Mouse (Mus musculus) testis, adult 2 months (tissue): Measurements from ENCODE around the gene Man2b1. TPM values are rescaled to one million over a fixed set of nuclear protein-coding genes. Genes with fewer than 3 reads are reported as not detected.
"Not testable (repeated sequence)": the region's sequence is repeated elsewhere in the genome, so short reads cannot be mapped to it uniquely, and the experiment has no call there.

Experiments used
- H3K27ac ChIP-seq: fragments of 200-500 bp; 2 replicates; pipeline ENCODE4 v1.5.1; 2012; ENCODE audit warnings: low read depth, low read length; ENCODE audit not compliant: control insufficient read depth, insufficient read depth
- H3K27me3 ChIP-seq: fragments of 200-500 bp; 2 replicates; pipeline ENCODE4 v1.6.1; 2012; ENCODE audit warnings: mild to moderate bottlenecking, low read length, moderate library complexity; ENCODE audit not compliant: control insufficient read depth, insufficient read depth
- H3K36me3 ChIP-seq: fragments of 200-500 bp; 2 replicates; pipeline ENCODE4 v1.6.1; 2012; ENCODE audit warnings: mild to moderate bottlenecking, low read length; ENCODE audit not compliant: control insufficient read depth, insufficient read depth
- H3K4me1 ChIP-seq: fragments of 200-500 bp; 2 replicates; pipeline ENCODE4 v1.6.1; 2012; ENCODE audit warnings: low read length; ENCODE audit not compliant: control insufficient read depth, insufficient read depth
- H3K4me3 ChIP-seq: fragments of 200-500 bp; 2 replicates; pipeline ENCODE4 v1.5.1; 2012; ENCODE audit warnings: low read depth, mild to moderate bottlenecking, low read length, moderate library complexity, mixed read lengths; ENCODE audit not compliant: control insufficient read depth
- CTCF ChIP-seq: fragments of 200-500 bp; IDR thresholded peaks from 2 replicates; pipeline ENCODE4 v1.5.1; 2012; ENCODE audit warnings: low read depth, mild to moderate bottlenecking, inconsistent platforms, low read length, moderate library complexity; ENCODE audit not compliant: control insufficient read depth, insufficient read depth, insufficient replicate concordance
- POLR2A ChIP-seq: fragments of 200-500 bp; IDR thresholded peaks from 2 replicates; pipeline ENCODE4 v1.6.1; 2012; ENCODE audit warnings: low read depth, mild to moderate bottlenecking, inconsistent platforms, low read length, moderate library complexity; ENCODE audit not compliant: control insufficient read depth
- polyA plus RNA-seq: library from polyadenylated mRNA; depleted of rRNA; stranded (reverse); fragments of >200 nt; gene quantifications from 2 replicates; pipeline ENCODE4 v1.2.3, GENCODE M21; 2012

Gene Man2b1
- polyA plus RNA-seq, 1 experiment, result 19.3 TPM

- H3K27ac ChIP-seq, result no peak overlapping the region
- H3K4me3 ChIP-seq, result no peak overlapping the region
- no peaks in the 10 kb centered on the region; the same call in 1 of the 2 replicates for H3K36me3 ChIP-seq
- H3K4me1 ChIP-seq, result peaks cover under 1% of the 10 kb centered on the region; the same call in 1 of the 2 replicates
- no peaks in the 10 kb centered on the region for H3K27me3 ChIP-seq
- TF ChIP-seq CTCF, result no peak
- TF ChIP-seq POLR2A, result no peak
Measured at GRCm38 (mm10) chr8:85096850-85097249, 13.8 kb downstream of the Man2b1 start.

- no peaks in the 10 kb centered on the region for H3K4me1 ChIP-seq
- TF ChIP-seq POLR2A, result no peak
- no peak for TF ChIP-seq CTCF
Measured at GRCm38 (mm10) chr8:85100076-85100665, 17.1 kb downstream of the Man2b1 start.

GRCm38 (mm10) chr8:85113241-85113640, 30.2 kb downstream of the Man2b1 start:
- Histone ChIP-seq H3K27me3 (no peaks in the 10 kb centered on the region), H3K36me3 (no peaks in the 10 kb centered on the region), H3K4me1 (peaks cover 6% of the 10 kb centered on the region), H3K27ac (no peak overlapping the region), H3K4me3 (no peak overlapping the region)
- no peak for TF ChIP-seq POLR2A

More at GRCm38 (mm10) chr8:85100076-85100665, 17.1 kb downstream of the Man2b1 start:
- Histone ChIP-seq H3K36me3 (no peaks in the 10 kb centered on the region; the same call in 1 of the 2 replicates), H3K27me3 (no peaks in the 10 kb centered on the region), H3K27ac (no peak overlapping the region), H3K4me3 (no peak overlapping the region)

GRCm38 (mm10) chr8:85115501-85115900, 32.4 kb downstream of the Man2b1 start:
- Histone ChIP-seq H3K36me3 (no peaks in the 10 kb centered on the region), H3K27ac (no peak overlapping the region), H3K4me3 (no peak overlapping the region), H3K4me1 (peaks cover 6% of the 10 kb centered on the region), H3K27me3 (no peaks in the 10 kb centered on the region)
- TF ChIP-seq CTCF (no peak), POLR2A (no peak)

GRCm38 (mm10) chr8:85116984-85117383, 33.9 kb downstream of the Man2b1 start:
- no peaks in the 10 kb centered on the region for H3K27me3 ChIP-seq
- TF ChIP-seq POLR2A (no peak), CTCF (no peak)
- no peak overlapping the region for H3K4me3 ChIP-seq
- no peak overlapping the region for H3K27ac ChIP-seq
- H3K4me1 ChIP-seq, result peaks cover 5% of the 10 kb centered on the region
- no peaks in the 10 kb centered on the region for H3K36me3 ChIP-seq

- Histone ChIP-seq H3K27ac (no peak overlapping the region), H3K36me3 (no peaks in the 10 kb centered on the region), H3K4me3 (peak overlapping the region; percentile 79), H3K4me1 (no peaks in the 10 kb centered on the region), H3K27me3 (no peaks in the 10 kb centered on the region)
- no peak for TF ChIP-seq CTCF
- TF ChIP-seq POLR2A, result no peak
Measured at GRCm38 (mm10) chr8:85119052-85119981, 36.2 kb downstream of the Man2b1 start.

GRCm38 (mm10) chr8:85120251-85120650, 37.2 kb downstream of the Man2b1 start:
- H3K27me3 ChIP-seq, H3K4me3 ChIP-seq, H3K36me3 ChIP-seq, H3K4me1 ChIP-seq, H3K27ac ChIP-seq: not testable (repeated sequence)

- no peaks in the 10 kb centered on the region for H3K36me3 ChIP-seq
- H3K4me3 ChIP-seq, result no peak within 1 kb of the TSS
- no peak for TF ChIP-seq POLR2A
- no peak for TF ChIP-seq CTCF
- H3K27me3 ChIP-seq, result no peaks in the 10 kb centered on the region
- H3K4me1 ChIP-seq, result no peaks in the 10 kb centered on the region
- H3K27ac ChIP-seq, result no peak within 1 kb of the TSS
Measured at GRCm38 (mm10) chr8:85122995-85123394, 39.9 kb downstream of the Man2b1 start, which contains the start of gene Zfp791. Gene Zfp791 (minus strand): TSS chr8:85123095.
